Mouse (Mus musculus) ES-E14 (cell line): Measurements from ENCODE around the gene Nars2. TPM values are rescaled to one million over a fixed set of nuclear protein-coding genes. Genes with fewer than 3 reads are reported as not detected.
A peak's percentile ranks its signal among the peaks of the same experiment; 100 is the strongest.
"Not testable (repeated sequence)": the region's sequence is repeated elsewhere in the genome, so short reads cannot be mapped to it uniquely, and the experiment has no call there.

Experiments used
- DNase-seq: peaks from one replicate; pipeline ENCODE4 v3.0.0-alpha.2; 2013; ENCODE audit warnings: low read depth, low spot score
- H3K27ac ChIP-seq: 2 replicates; pipeline ENCODE4 v1.5.1; 2012; ENCODE audit warnings: low read depth, mild to moderate bottlenecking, low read length, moderate library complexity, mixed read lengths; ENCODE audit not compliant: poor library complexity, insufficient read depth, severe bottlenecking
- H3K36me3 ChIP-seq: 2 replicates; pipeline ENCODE4 v1.6.1; 2012; ENCODE audit warnings: mild to moderate bottlenecking, low read length, moderate library complexity, mixed read lengths; ENCODE audit not compliant: control insufficient read depth, poor library complexity, insufficient read depth, severe bottlenecking
- H3K4me1 ChIP-seq, 2 experiments: fragments of 150-350 bp in 1 of 2; sonication (generic) in 1 of 2; 2 replicates each; pipeline ENCODE4 v1.6.1; 2012; ENCODE audit warnings: low read length in 2 of 2, mild to moderate bottlenecking in 1 of 2, mixed read lengths in 1 of 2; ENCODE audit not compliant: control insufficient read depth in 2 of 2, insufficient read depth in 2 of 2, poor library complexity in 1 of 2
- H3K4me3 ChIP-seq, 2 experiments: fragments of 150-350 bp in 1 of 2; sonication (generic) in 1 of 2; 2 replicates each; pipeline ENCODE4 v1.5.1; 2012; ENCODE audit warnings: low read length in 2 of 2, low read depth in 1 of 2, mild to moderate bottlenecking in 1 of 2, mixed read lengths in 1 of 2; ENCODE audit not compliant: insufficient read depth in 1 of 2, poor library complexity in 1 of 2, severe bottlenecking in 1 of 2
- H3K9ac ChIP-seq: 2 replicates; pipeline ENCODE4 v1.6.1; 2012; ENCODE audit warnings: low read depth, mild to moderate bottlenecking, low read length, mixed read lengths; ENCODE audit not compliant: poor library complexity, insufficient read depth, severe bottlenecking
- H3K9me3 ChIP-seq: fragments of 150-350 bp; sonication (generic); 2 replicates; pipeline ENCODE4 v1.6.1; 2012; ENCODE audit warnings: low read depth, mild to moderate bottlenecking, low read length; ENCODE audit not compliant: control insufficient read depth, insufficient read depth
- CHD2 ChIP-seq: IDR thresholded peaks from 2 replicates; pipeline ENCODE4 v1.6.1; 2014; ENCODE audit warnings: mild to moderate bottlenecking, low read depth, low read length, inconsistent platforms
- HCFC1 ChIP-seq: IDR thresholded peaks from 2 replicates; pipeline ENCODE4 v1.6.1; 2012; ENCODE audit warnings: low read length, inconsistent platforms, borderline replicate concordance; ENCODE audit not compliant: insufficient read depth
- MAFK ChIP-seq: IDR thresholded peaks from 2 replicates; pipeline ENCODE4 v1.6.1; 2014; ENCODE audit warnings: mild to moderate bottlenecking, low read depth, low read length, inconsistent platforms; ENCODE audit not compliant: insufficient read depth
- ZC3H11A ChIP-seq: IDR thresholded peaks from 2 replicates; pipeline ENCODE4 v1.6.1; 2012; ENCODE audit warnings: low read depth, mild to moderate bottlenecking, inconsistent platforms, low read length, borderline replicate concordance
- ZNF384 ChIP-seq: IDR thresholded peaks from 2 replicates; pipeline ENCODE4 v1.6.1; 2012; ENCODE audit warnings: low read depth, low read length, inconsistent platforms
- in situ Hi-C, 2 experiments: fragments of 600-800 bp; cut with MboI; formaldehyde crosslinking; loops; one replicate each; pipeline ENCODE4 v1.15.1; 2025; ENCODE audit warnings: low sequenced_read_pairs in 2 of 2, inconsistent platforms in 1 of 2; ENCODE audit not compliant: unreplicated experiment in 2 of 2
- total RNA-seq: library from RNA; depleted of rRNA; stranded (reverse); fragments of 300-350 nt; gene quantifications from 2 replicates; pipeline ENCODE4 v1.2.3, GENCODE M21; 2012

Gene Nars2
- total RNA-seq, 1 experiment: 9.0 TPM

DNA sequence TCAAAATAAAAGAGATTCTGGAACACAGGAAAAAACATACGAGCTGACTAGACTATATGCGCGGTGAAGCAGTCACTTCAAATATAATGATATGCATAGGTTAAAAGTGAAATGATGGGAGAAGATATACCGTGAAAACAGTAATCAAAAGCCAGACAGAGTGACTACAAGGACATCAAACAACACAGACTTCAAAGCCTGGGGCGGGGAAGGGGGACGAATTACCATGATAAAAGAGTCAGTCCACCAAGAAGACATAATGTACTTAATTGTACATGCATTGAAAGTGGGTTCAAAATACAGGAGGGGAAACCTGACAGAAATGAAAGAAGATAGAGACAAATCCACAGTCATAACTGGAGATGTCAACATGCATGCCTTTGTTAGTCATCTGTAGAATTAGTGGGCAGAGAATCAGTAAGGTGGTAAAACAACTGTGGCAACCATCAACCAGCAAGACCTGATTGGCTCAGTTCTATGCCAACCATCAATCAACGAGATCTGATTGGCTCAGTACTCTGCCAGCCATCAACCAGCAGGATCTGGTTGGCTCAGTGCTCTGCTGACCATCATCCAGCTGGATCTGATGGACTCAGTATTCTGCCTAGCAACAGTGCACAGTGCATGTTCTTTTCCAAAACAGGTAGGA is 30.7 kb upstream of the Nars2 start:
- Histone ChIP-seq H3K36me3 (no peaks in the 10 kb centered on the region), H3K9me3 (no peaks in the 10 kb centered on the region), H3K9ac (no peak overlapping the region), H3K4me3 (no peak overlapping the region), H3K27ac (no peak overlapping the region), H3K4me1 (no peaks in the 10 kb centered on the region)
- TF ChIP-seq CHD2: peak; percentile 59
- no peak for TF ChIP-seq ZC3H11A
- TF ChIP-seq HCFC1: no peak
- in situ Hi-C loops: loop anchor here in 1 of 2 experiments (25.0 kb wide), 3 partner anchors 408 to 1058 kb away; no protein-coding TSS in a partner anchor
- no peak for DNase-seq

DNA sequence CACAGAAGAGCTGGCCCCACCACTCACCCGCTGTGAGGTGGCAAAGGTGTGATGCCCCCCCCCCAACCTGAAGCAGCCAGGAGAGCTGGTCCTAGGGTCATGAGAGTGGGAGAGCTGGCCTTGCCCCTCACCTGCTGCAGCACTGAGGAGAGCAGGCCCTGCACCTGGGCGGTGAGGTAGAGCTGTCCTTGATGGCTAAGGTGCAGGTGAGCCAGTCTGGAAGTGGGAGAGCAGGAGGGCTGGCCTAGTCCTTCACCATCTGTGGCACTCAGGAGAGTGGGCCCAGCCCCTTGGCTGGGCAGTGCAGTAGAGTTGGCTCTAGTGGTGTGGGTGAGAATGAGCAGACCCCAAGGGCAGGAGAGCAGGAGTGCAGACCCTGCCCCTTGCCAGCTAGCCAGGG is 28.4 kb upstream of the Nars2 start:
- Histone ChIP-seq H3K4me3 (no peak overlapping the region), H3K27ac (no peak overlapping the region), H3K36me3 (no peaks in the 10 kb centered on the region), H3K9ac (no peak overlapping the region), H3K4me1 (peaks cover 0 to under 1% of the 10 kb centered on the region in 2 experiments; a peak in 1 of 4 replicates), H3K9me3 (no peaks in the 10 kb centered on the region)
- TF ChIP-seq ZNF384 (no peak), HCFC1 (no peak), CHD2 (no peak), ZC3H11A (no peak), MAFK (no peak)
- in situ Hi-C loops: loop anchor here in 1 of 2 experiments (25.0 kb wide), 3 partner anchors 411 to 1061 kb away; no protein-coding TSS in a partner anchor
- DNase-seq: no peak

DNA sequence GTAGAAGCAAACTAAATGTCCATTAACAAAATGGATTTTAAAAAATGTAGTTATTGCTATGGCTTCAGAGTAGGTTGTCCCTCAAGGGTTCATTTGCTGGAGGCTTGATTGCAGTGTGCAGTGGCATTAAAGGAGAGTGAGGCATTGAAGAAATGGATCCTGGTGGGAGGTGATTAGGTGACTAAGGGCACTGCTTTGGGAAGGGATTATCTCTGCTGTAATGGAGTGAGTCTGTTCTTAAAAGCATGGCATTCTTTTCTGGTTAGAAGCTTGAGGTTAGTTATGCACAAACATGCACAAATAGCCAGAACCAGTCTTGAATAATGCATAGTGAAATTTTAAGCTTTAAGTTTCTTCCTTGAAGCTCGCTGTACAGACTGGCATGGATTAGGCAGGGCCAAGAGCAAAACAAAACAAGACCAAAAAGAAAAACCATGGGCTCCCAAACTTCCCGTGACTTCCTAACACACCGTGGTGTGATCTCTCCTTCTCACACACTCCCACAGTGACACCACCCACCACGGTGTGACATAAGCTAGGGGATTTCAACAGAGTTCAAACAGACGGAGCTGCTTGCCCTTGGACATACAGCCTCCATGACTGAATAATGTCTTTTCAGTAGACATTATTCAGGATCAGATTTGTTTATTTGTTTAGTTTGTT is 7.5 kb upstream of the Nars2 start:
- no peak for TF ChIP-seq HCFC1
- no peak for TF ChIP-seq MAFK
- no peak for TF ChIP-seq ZC3H11A
- TF ChIP-seq CHD2: no peak
- TF ChIP-seq ZNF384: no peak
- no peaks in the 10 kb centered on the region for H3K36me3 ChIP-seq
- H3K27ac ChIP-seq: no peak overlapping the region
- no peak for DNase-seq
- H3K9me3 ChIP-seq: no peaks in the 10 kb centered on the region
- no peak overlapping the region for H3K9ac ChIP-seq
- in situ Hi-C loops: no loop called here
- H3K4me1 ChIP-seq: no peaks in the 10 kb centered on the region
- H3K4me3 ChIP-seq: no peak overlapping the region

DNA sequence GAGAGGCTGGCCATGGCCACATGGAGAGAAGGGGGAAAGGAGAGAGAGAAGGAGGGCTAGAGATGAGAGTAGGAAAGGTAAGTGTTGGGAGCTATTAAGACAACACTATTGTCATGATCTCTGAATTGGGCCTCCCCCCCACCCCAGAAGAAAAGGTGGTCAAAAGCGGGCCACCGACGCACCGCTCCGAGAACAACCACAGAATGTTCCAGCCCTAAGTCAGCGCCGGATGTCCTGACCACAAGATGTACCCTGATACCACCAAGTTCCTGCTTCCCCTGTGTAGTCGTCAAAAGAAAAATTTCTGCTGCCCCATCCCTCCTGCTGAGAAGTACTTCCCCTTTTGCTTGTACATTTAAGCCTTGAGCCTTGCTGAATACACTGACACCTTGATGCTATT is 4.8 kb upstream of the Nars2 start:
- H3K9me3 ChIP-seq, H3K4me3 ChIP-seq, DNase-seq, H3K4me1 ChIP-seq, H3K27ac ChIP-seq, in situ Hi-C loops, H3K36me3 ChIP-seq, H3K9ac ChIP-seq: not testable (repeated sequence)

DNA sequence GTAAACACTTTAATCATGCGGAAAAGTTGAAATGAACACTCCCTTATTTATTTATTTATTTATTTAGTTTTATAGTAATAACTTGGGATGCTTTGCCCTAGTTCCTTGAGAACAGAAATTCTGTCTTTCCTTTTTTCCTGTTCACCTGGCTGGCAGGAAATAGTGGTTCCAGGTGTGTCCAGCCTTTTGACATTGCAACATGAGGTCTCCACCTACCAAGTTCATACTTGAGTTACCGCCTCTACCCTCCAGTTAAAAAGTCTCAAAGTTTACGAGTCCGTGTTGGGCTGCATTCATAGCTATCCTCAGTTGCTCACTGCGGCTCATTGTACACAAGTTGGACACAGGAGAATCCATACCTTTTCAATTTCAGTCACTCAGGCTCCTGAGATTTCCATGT is 789 bp downstream of the Nars2 start:
- in situ Hi-C loops: no loop called here
- no peak overlapping the region for H3K27ac ChIP-seq

More for the DNA sequence above, 789 bp downstream of the Nars2 start:
- no peaks in the 10 kb centered on the region for H3K9me3 ChIP-seq
- TF ChIP-seq ZNF384 (no peak), ZC3H11A (no peak), CHD2 (no peak)
- H3K9ac ChIP-seq: peak overlapping the region; percentile 97; the same call in 1 of the 2 replicates
- peaks cover 0 to 1% of the 10 kb centered on the region in 2 experiments; a peak in 1 of 4 replicates for H3K4me1 ChIP-seq
- no peak for DNase-seq
- H3K36me3 ChIP-seq: no peaks in the 10 kb centered on the region; the same call in 1 of the 2 replicates
- H3K4me3 ChIP-seq: peak overlapping the region; percentile 97
